Mouse (Mus musculus): ENCODE results near the gene Spic.

GRCm38 (mm10) chr10:88719618-88720017, 34.8 kb upstream of the Spic start:
- TF ChIP-seq POLR2A (IDR thresholded peaks at IDR 0.05; ENCODE audit: borderline replicate concordance, low read depth, low read length), result no peak
- no peak for TF ChIP-seq CTCF (IDR thresholded peaks at IDR 0.05; ENCODE audit: low read depth, low read length)

Measured in bone marrow macrophage, adult 2 months (primary cell).